Mouse (Mus musculus) urinary bladder, postnatal 4 days (tissue): Measurements from ENCODE around the gene Cfap100.

Experiments used
- DNase-seq, 2 experiments: peaks; one replicate each; pipeline ENCODE4 v3.0.0; 2021 to 2022; ENCODE audit warnings: low spot score in 2 of 2

Gene Cfap100

GRCm38 (mm10) chr6:90377708-90378107 is 50.9 kb downstream of the Cfap100 start:
- no peak for DNase-seq

GRCm38 (mm10) chr6:90374647-90375046 is 54.0 kb downstream of the Cfap100 start:
- DNase-seq = no peak

- DNase-seq = no peak
These were observed 58.7 kb downstream of the Cfap100 start for GRCm38 (mm10) chr6:90369725-90370553.

- DNase-seq = peak; percentile 99
These were observed 59.4 kb downstream of the Cfap100 start, which contains the start of gene Zxdc for GRCm38 (mm10) chr6:90368976-90369724. Gene Zxdc (plus strand): TSS chr6:90369492.

GRCm38 (mm10) chr6:90363301-90363700 is 65.3 kb downstream of the Cfap100 start:
- no peak for DNase-seq

- no peak for DNase-seq
These were observed 67.5 kb downstream of the Cfap100 start for GRCm38 (mm10) chr6:90360922-90361614.

- peak in 1 of 2 experiments; percentile 51 for DNase-seq
These were observed 68.4 kb downstream of the Cfap100 start for GRCm38 (mm10) chr6:90360024-90360781.

GRCm38 (mm10) chr6:90359445-90359844 is 69.2 kb downstream of the Cfap100 start:
- DNase-seq = no peak

- no peak for DNase-seq
These were observed 70.5 kb downstream of the Cfap100 start for GRCm38 (mm10) chr6:90358142-90358541.
